Mouse (Mus musculus) ES-E14 (cell line): Measurements from ENCODE around the gene Pard6b.
A peak's percentile ranks its signal among the peaks of the same experiment; 100 is the strongest.

ENCODE experiments used
- CHD2 ChIP-seq: IDR thresholded peaks from 2 replicates; pipeline ENCODE4 v1.6.1; 2014; ENCODE audit warnings: mild to moderate bottlenecking, low read depth, low read length, inconsistent platforms
- MAFK ChIP-seq: IDR thresholded peaks from 2 replicates; pipeline ENCODE4 v1.6.1; 2014; ENCODE audit warnings: mild to moderate bottlenecking, low read depth, low read length, inconsistent platforms; ENCODE audit not compliant: insufficient read depth
- ZC3H11A ChIP-seq: IDR thresholded peaks from 2 replicates; pipeline ENCODE4 v1.6.1; 2012; ENCODE audit warnings: low read depth, mild to moderate bottlenecking, inconsistent platforms, low read length, borderline replicate concordance
- ZNF384 ChIP-seq: IDR thresholded peaks from 2 replicates; pipeline ENCODE4 v1.6.1; 2012; ENCODE audit warnings: low read depth, low read length, inconsistent platforms

DNA sequence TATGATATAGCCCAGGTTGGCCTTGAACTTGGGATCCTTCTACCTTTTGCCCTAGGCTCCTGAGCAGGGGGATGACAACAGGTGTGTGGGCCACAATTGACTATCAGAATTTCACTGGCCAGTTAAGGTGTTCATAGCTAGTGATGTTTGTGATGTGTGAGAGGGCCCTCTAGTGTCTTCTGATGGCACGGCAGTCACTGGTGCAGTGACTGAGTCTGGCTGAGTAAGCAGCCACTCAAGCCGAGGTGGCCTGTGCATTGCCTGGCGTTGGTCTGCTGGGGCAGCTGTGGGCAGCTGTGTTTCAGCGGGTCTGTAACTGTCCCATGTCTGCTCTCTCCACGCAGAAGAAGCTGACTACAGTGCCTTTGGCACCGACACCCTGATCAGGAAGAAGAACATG is 17.2 kb downstream of the Pard6b start:
- no peak for TF ChIP-seq CHD2
- 0 out of 2 replicates have a peak, but pooled peaks have one; percentile 17 for TF ChIP-seq MAFK
- TF ChIP-seq ZNF384, result no peak
- 0 out of 2 replicates have a peak, but pooled peaks have one; percentile 23 for TF ChIP-seq ZC3H11A
